Mouse (Mus musculus) stomach, embryonic 16.5 days (tissue): ENCODE data around the gene Adcy4. TPM values are rescaled to one million over a fixed set of nuclear protein-coding genes. Genes with fewer than 3 reads are reported as not detected.

Experiments
- ATAC-seq: fragments of 200-750 bp; cut with Nextera tagmentation; 2 replicates; pipeline ENCODE4 v1.8.0; 2017; ENCODE audit warnings: moderate number of reproducible peaks, moderate TSS enrichment; ENCODE audit not compliant: insufficient read depth, low FRiP score
- H3K27ac ChIP-seq: fragments of 300-500 bp; sonication (generic); 2 replicates; pipeline ENCODE4 v1.5.1; 2014; ENCODE audit warnings: low read length
- H3K27me3 ChIP-seq: fragments of 300-500 bp; sonication (generic); 2 replicates; pipeline ENCODE4 v1.6.1; 2014; ENCODE audit warnings: low read length, control low read depth, mixed read lengths; ENCODE audit not compliant: control insufficient read depth, insufficient read depth
- H3K36me3 ChIP-seq: fragments of 300-500 bp; sonication (generic); 2 replicates; pipeline ENCODE4 v1.6.1; 2014; ENCODE audit warnings: low read length; ENCODE audit not compliant: control insufficient read depth, insufficient read depth
- H3K4me1 ChIP-seq: fragments of 300-500 bp; sonication (generic); 2 replicates; pipeline ENCODE4 v1.6.1; 2014; ENCODE audit warnings: low read length, control low read depth, mixed read lengths; ENCODE audit not compliant: control insufficient read depth, insufficient read depth
- H3K4me2 ChIP-seq: fragments of 300-500 bp; sonication (generic); 2 replicates; pipeline ENCODE4 v1.6.1; 2014; ENCODE audit warnings: low read depth, low read length, mixed read lengths
- H3K4me3 ChIP-seq: fragments of 300-500 bp; sonication (generic); replicated peaks from 2 replicates; pipeline ENCODE4 v1.5.1; 2014; ENCODE audit warnings: mild to moderate bottlenecking, low read length
- H3K9ac ChIP-seq: fragments of 300-500 bp; sonication (generic); 2 replicates; pipeline ENCODE4 v1.6.1; 2014; ENCODE audit warnings: low read length
- H3K9me3 ChIP-seq: fragments of 300-500 bp; sonication (generic); replicated peaks from 2 replicates; pipeline ENCODE4 v1.6.1; 2016; ENCODE audit warnings: low read length, control low read depth; ENCODE audit not compliant: control insufficient read depth
- WGBS: fragments of 180-500 bp; shearing (Covaris S2); extraction: QIAGEN DNeasy Blood & Tissue Kit; methylation state at CpG from one replicate; pipeline ENCODE4 v1.1.7; 2014; 5-methylcytosine and 5-hydroxymethylcytosine counted together
- polyA plus RNA-seq: library from polyadenylated mRNA; unstranded; fragments of >200 nt; fragmentation: Nextera tagmentation; extraction: Ambion mirVana; gene quantifications from 2 replicates; pipeline ENCODE4 v1.2.1, GENCODE M21; 2015

Gene Adcy4
- polyA plus RNA-seq, 1 experiment from 2014 or later, result 8.2 TPM

GRCm38 (mm10) chr14:55824481-55825215 is 40.8 kb upstream of the Adcy4 start:
- H3K36me3 ChIP-seq, result peaks cover 4% of the 10 kb centered on the region; the same call in 1 of the 2 replicates
- no peaks in the 10 kb centered on the region for H3K9me3 ChIP-seq
- ATAC-seq, result peak; percentile 35
- no peaks in the 10 kb centered on the region for H3K27me3 ChIP-seq
- H3K4me1 ChIP-seq, result peaks cover 18% of the 10 kb centered on the region; the same call in 1 of the 2 replicates
- H3K9ac ChIP-seq, result peak overlapping the region; percentile 78
- H3K27ac ChIP-seq, result peak overlapping the region; percentile 98
- peak overlapping the region; percentile 60 for H3K4me3 ChIP-seq
- WGBS, result 1% methylated on average over 32 of the region's 32 CpGs
- H3K4me2 ChIP-seq, result peak overlapping the region; percentile 83

GRCm38 (mm10) chr14:55824001-55824480 is 40.1 kb upstream of the Adcy4 start:
- Histone ChIP-seq H3K9ac (peak overlapping the region; percentile 78), H3K4me1 (peaks cover 16% of the 10 kb centered on the region; the same call in 1 of the 2 replicates), H3K27me3 (no peaks in the 10 kb centered on the region), H3K9me3 (no peaks in the 10 kb centered on the region), H3K36me3 (no peaks in the 10 kb centered on the region), H3K27ac (peak overlapping the region; percentile 98), H3K4me2 (peak overlapping the region; percentile 83), H3K4me3 (peak overlapping the region; percentile 60)
- ATAC-seq, result no peak; the same call in 1 of the 2 replicates
- 3% methylated on average over 10 of the region's 10 CpGs for WGBS

GRCm38 (mm10) chr14:55822991-55823762 is 39.3 kb upstream of the Adcy4 start, which contains the start of gene Nfatc4:
Gene Nfatc4 (plus strand): TSS chr14:55823144.
- peak within 1 kb of the TSS; percentile 78 for H3K9ac ChIP-seq
- H3K4me3 ChIP-seq, result peak within 1 kb of the TSS; percentile 60
- H3K4me2 ChIP-seq, result peak within 1 kb of the TSS; percentile 83
- under 1% methylated on average over 41 of the region's 46 CpGs for WGBS
- H3K9me3 ChIP-seq, result no peaks in the 10 kb centered on the region
- no peaks in the 10 kb centered on the region for H3K27me3 ChIP-seq
- peaks cover 8% of the 10 kb centered on the region; the same call in 1 of the 2 replicates for H3K4me1 ChIP-seq
- ATAC-seq, result peak; percentile 91
- H3K27ac ChIP-seq, result peak within 1 kb of the TSS; percentile 98
- no peaks in the 10 kb centered on the region for H3K36me3 ChIP-seq

GRCm38 (mm10) chr14:55822435-55822990 is 38.6 kb upstream of the Adcy4 start:
- H3K4me2 ChIP-seq, result peak overlapping the region; percentile 83
- peak overlapping the region; percentile 78 for H3K9ac ChIP-seq
- no peaks in the 10 kb centered on the region for H3K9me3 ChIP-seq
- H3K36me3 ChIP-seq, result no peaks in the 10 kb centered on the region
- whole genome bisulfite sequencing, result 3% methylated on average over 13 of the region's 13 CpGs
- H3K4me3 ChIP-seq, result peak overlapping the region; percentile 60
- H3K27me3 ChIP-seq, result no peaks in the 10 kb centered on the region
- H3K4me1 ChIP-seq, result peaks cover 8% of the 10 kb centered on the region; the same call in 1 of the 2 replicates
- peak overlapping the region; percentile 98 for H3K27ac ChIP-seq
- ATAC-seq, result peak; percentile 8; the same call in 1 of the 2 replicates

GRCm38 (mm10) chr14:55820576-55820975 is 36.7 kb upstream of the Adcy4 start:
- Histone ChIP-seq H3K4me3 (no peak overlapping the region), H3K27me3 (no peaks in the 10 kb centered on the region), H3K4me2 (no peak overlapping the region), H3K9me3 (no peaks in the 10 kb centered on the region), H3K9ac (no peak overlapping the region), H3K4me1 (peaks cover 3% of the 10 kb centered on the region; the same call in 1 of the 2 replicates), H3K27ac (no peak overlapping the region), H3K36me3 (no peaks in the 10 kb centered on the region)
- no peak for ATAC-seq
- WGBS, result 84% methylated on average over 9 of the region's 9 CpGs

GRCm38 (mm10) chr14:55819845-55820405 is 36.0 kb upstream of the Adcy4 start:
- no peak for ATAC-seq
- H3K9ac ChIP-seq, result no peak overlapping the region
- H3K36me3 ChIP-seq, result no peaks in the 10 kb centered on the region
- peaks cover 6% of the 10 kb centered on the region for H3K4me1 ChIP-seq
- no peak overlapping the region for H3K4me2 ChIP-seq
- WGBS, result 75% methylated on average over 7 of the region's 7 CpGs
- no peak overlapping the region for H3K4me3 ChIP-seq
- no peaks in the 10 kb centered on the region for H3K27me3 ChIP-seq
- no peaks in the 10 kb centered on the region for H3K9me3 ChIP-seq
- H3K27ac ChIP-seq, result no peak overlapping the region

GRCm38 (mm10) chr14:55815310-55815751 is 31.4 kb upstream of the Adcy4 start:
- H3K27ac ChIP-seq, result peak overlapping the region; percentile 64; the same call in 1 of the 2 replicates
- 19% methylated on average over 17 of the region's 17 CpGs for WGBS

DNA sequence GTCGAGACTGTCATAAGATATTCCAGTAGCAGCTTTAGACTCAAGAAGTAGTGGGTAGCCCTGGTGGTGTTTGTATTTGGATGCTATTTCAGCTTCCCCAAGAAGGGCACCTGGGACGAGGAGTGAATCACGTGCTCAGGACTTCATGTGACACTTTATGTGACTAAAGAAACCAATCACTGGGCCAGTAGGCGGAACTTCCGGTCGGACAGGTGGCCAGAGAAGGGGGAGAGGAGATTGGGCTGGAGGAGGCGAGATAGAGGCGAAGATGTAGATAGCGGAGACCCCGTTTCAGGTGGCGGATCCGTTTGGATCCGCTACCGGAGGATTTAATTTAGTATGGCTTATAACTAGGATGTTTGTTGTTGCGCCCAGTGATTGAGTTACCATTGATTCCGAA is 31.0 kb upstream of the Adcy4 start:
- no peaks in the 10 kb centered on the region for H3K9me3 ChIP-seq
- H3K36me3 ChIP-seq, result no peaks in the 10 kb centered on the region
- peak overlapping the region; percentile 55 for H3K4me3 ChIP-seq
- peaks cover 4% of the 10 kb centered on the region for H3K4me1 ChIP-seq
- peak; percentile 69; the same call in 1 of the 2 replicates for ATAC-seq
- H3K4me2 ChIP-seq, result peak overlapping the region; percentile 75
- peak overlapping the region; percentile 69 for H3K9ac ChIP-seq
- WGBS, result 12% methylated on average over 16 of the region's 16 CpGs
- no peaks in the 10 kb centered on the region for H3K27me3 ChIP-seq
- peak overlapping the region; percentile 64; the same call in 1 of the 2 replicates for H3K27ac ChIP-seq

More at GRCm38 (mm10) chr14:55815310-55815751, 31.4 kb upstream of the Adcy4 start:
- Histone ChIP-seq H3K9ac (peak overlapping the region; percentile 69), H3K4me1 (peaks cover 4% of the 10 kb centered on the region), H3K4me2 (peak overlapping the region; percentile 75), H3K27me3 (no peaks in the 10 kb centered on the region), H3K9me3 (no peaks in the 10 kb centered on the region), H3K4me3 (peak overlapping the region; percentile 55), H3K36me3 (no peaks in the 10 kb centered on the region)
- ATAC-seq, result peak; percentile 94
